Mouse (Mus musculus): ENCODE data around the gene Cfap221. TPM values are rescaled to one million over a fixed set of nuclear protein-coding genes. Genes with fewer than 3 reads are reported as not detected.

The Cfap221 gene
- not detected for polyA plus RNA-seq (2017; shearing (Covaris generic))

DNA sequence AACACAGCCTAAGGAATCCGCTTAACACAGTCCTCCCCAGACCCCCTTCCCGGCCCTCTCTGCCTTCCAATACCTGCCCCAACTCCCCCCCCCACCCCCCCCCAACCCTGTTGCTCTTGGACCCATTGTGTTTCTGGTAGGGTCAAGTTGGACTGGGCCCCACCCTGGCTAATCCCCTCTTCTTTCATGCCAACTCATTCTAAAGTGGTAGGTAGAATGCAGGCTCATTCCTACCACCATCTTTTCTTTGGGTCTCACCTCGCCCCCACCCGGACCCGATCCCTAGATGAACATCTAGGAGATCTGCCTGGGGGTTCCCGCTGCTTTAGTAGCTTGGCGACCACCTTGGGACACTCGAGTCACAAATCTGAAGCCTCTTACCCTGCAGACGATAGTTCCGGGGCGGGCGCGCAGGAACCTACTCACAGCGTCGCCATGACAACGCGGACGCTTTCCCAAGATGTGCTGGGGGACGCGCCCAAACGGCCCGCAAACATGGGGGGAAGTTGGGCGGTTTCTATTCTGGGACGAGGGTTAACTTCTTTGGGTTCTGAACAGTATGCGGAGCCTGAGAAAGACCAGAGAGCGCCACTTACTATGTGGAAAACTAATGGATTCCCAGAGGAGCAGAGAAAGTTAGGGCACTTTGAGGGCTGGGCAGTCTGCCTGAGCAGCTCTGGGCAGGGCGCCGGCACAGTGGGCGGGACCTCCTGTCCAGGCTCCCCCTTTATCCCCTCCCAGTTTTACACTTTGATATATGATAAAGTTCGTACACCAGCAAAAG, at the start of gene Cfap221:
Cfap221 (minus strand) TSS at position 437 of the 784 bp plus-strand sequence.

DNA sequence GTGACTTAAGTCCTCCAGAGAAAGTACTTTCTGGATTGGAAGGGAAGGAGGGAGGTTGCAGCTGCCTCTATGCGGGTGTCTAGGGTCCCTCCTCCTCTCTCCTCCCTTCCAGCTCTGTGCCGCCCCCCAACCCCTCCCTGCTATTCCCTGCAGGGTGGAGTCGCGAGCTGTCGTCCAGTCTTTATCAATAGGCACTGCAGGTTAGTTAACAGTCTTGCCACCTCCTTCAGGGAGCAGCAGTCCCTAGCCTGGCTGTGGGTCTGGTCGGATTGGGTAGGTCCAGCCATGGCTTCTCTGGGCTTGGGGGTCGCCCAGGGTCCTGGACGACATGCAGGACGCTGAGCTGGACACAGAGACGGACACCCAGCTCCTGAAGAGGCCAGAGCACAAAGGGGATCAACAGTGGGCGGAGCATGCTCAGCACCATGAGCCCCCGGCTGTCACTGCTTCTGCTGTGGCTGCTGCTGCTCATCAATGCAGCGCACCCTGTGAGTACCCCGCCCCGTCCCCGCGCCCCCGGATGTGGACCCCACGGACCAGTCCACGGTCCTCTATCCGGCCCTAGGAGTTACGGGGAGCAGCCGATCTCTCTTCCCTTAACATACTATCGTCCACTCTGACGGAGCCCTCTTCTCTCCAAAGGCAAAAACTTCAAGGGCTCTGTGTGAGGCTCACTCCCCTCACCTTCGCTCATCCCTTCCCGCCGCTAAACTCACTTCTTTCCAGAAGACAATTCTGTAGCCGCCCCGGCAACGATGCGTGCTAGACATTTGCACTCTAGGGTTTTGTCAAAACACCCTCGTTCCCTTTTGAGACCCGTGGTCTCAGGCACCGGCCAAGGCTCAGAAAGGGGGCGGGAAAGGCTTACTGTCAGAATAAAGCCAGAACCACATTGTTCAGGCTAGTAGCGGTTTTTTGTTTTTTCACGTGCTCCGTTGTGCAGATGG, 10.1 kb upstream of the Cfap221 start, which contains the start of gene Sctr:
Sctr (plus strand) TSS at position 51 of the 947 bp plus-strand sequence.

DNA sequence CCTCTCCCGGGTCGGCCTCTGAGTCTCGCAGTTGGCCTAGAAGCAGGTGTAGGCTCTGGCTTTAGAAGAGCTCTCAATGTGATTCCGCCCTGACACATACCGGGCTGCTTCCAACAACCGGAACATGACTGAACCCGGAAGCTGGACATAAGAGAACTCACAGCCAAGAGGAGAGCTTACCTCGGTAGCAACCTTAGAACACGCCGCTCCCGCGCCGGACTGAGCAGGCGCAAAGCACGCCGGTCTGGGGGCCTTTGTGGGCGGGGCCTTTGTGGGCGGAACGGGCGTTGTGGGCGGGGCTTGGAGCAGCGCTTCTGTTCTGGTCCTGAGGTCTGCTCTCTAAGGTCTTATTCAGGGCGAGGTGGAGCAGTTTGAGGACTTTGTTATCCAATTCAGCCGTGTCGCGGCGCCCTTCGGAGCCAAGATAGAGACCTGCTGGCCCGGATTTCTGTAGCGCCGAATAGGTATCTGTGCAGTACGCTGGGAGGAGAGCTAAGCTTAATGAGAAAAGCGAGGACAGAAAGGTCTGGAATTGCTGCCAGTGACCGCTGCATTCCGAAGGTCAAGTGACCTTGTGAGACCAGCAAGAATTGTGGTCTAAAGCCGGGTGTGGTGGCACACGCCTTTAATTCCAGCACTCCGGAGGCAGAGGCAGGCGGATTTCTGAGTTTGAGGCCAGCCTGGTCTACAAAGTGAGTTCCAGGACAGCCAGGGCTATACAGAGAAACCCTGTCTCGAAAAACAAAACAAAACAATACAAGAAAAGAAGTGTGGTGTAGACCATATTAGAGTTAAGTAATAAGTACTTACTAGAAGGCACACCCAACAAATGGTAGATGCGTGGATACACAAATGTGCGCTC, 83.8 kb downstream of the Cfap221 start, which contains the start of gene Tmem177:
Tmem177 (minus strand) TSS at position 256 of the 862 bp plus-strand sequence.

Other genes starting within 250 kb of the Cfap221 start
- 9.6 TPM for gene Ptpn4, start 159.6 kb downstream of the Cfap221 start, polyA plus RNA-seq (2017; shearing (Covaris generic))
- 6.7 TPM for gene Tmem177, start 84.0 kb downstream of the Cfap221 start, polyA plus RNA-seq (2017; shearing (Covaris generic))
- not detected for gene Sctr, start 9.7 kb upstream of the Cfap221 start, polyA plus RNA-seq (2017; shearing (Covaris generic))
- 0.77 TPM for gene Tmem37, start 76.8 kb upstream of the Cfap221 start, polyA plus RNA-seq (2017; shearing (Covaris generic))
- gene Dbi, start 123.8 kb upstream of the Cfap221 start, polyA plus RNA-seq (2017; shearing (Covaris generic)), result 203 TPM
- 27.0 TPM for gene 3110009E18Rik, start 124.0 kb upstream of the Cfap221 start, polyA plus RNA-seq (2017; shearing (Covaris generic))